Mouse (Mus musculus): ENCODE measurements at regions not wholly inside any gene's neighbourhood (a gene's known extent, or its start where the extent isn't known, plus 50 kb on each side); places are given as distances from the start of the nearest gene placed in this dataset.
"Not testable (repeated sequence)": the region's sequence is repeated elsewhere in the genome, so short reads cannot be mapped to it uniquely, and the experiment has no call there.

DNA sequence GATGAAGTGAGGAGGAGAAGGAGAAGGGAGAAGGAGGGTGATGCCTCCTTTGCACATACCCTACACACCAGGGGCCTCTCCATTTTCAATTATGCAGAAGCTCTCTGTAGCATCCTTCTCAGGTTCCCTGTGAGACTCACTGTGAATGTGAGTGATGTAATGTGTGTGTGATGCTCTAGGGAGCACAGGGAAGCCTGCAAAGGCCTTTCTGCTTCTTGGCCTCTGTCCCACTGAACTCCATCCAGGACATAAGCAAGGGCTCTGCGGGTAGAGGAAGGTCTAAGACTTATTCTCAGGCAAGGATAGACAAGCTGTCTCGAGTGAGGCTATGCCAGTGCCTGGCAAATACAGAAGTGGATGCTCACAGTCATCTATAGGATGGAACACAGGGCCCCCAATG is 73.0 kb upstream of the Slc1a3 start:
- Histone ChIP-seq H3K36me3 (ENCODE audit: control insufficient read depth, insufficient read depth, low read length) (no peaks in the 10 kb centered on the region), H3K9ac (ENCODE audit: low read depth, low read length) (no peak overlapping the region), H3K27me3 (ENCODE audit: control insufficient read depth, insufficient read depth, low read length) (no peaks in the 10 kb centered on the region), H3K4me3 (ENCODE audit: low read length) (no peak overlapping the region), H3K9me3 (ENCODE audit: control insufficient read depth, low read length) (no peaks in the 10 kb centered on the region), H3K27ac (ENCODE audit: low read depth, low read length) (no peak overlapping the region), H3K4me1 (ENCODE audit: control insufficient read depth, insufficient read depth, low read length) (0 out of 2 replicates have a peak, but pooled peaks cover 2% of the 10 kb centered on the region), H3K4me2 (replicated peaks; ENCODE audit: low read depth, low read length) (no peak overlapping the region)
- no peak for ATAC-seq (ENCODE audit: low FRiP score, low TSS enrichment)
- 88% methylated on average over 2 of the region's 2 CpGs for WGBS

DNA sequence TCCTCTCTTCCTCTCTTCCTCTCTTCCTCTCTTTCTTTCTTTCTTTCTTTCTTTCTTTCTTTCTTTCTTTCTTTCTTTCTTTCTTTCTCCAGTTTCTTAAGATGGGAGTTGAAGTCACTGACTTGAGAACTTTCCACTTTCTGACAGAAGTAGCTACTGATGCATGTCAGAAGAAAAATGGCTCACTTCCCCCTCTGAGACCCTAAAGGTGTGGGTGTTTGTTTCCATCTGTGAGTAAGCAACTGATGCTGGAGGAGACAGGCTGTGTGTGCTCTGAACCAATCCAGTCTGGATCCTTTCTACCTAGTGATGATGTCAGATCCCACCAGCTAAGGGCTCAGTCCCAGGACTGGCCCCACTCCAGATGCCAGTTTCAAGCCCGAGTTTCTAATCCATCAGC is 72.5 kb upstream of the Slc1a3 start:
- no peak overlapping the region for H3K4me2 ChIP-seq (replicated peaks; ENCODE audit: low read depth, low read length)
- H3K36me3 ChIP-seq (ENCODE audit: control insufficient read depth, insufficient read depth, low read length) = no peaks in the 10 kb centered on the region
- 64% methylated on average over 1 of the region's 1 CpGs for WGBS
- no peak overlapping the region for H3K27ac ChIP-seq (ENCODE audit: low read depth, low read length)
- ATAC-seq (ENCODE audit: low FRiP score, low TSS enrichment) = no peak
- H3K9ac ChIP-seq (ENCODE audit: low read depth, low read length) = no peak overlapping the region
- H3K27me3 ChIP-seq (ENCODE audit: control insufficient read depth, insufficient read depth, low read length) = no peaks in the 10 kb centered on the region
- no peak overlapping the region for H3K4me3 ChIP-seq (ENCODE audit: low read length)
- no peaks in the 10 kb centered on the region for H3K9me3 ChIP-seq (ENCODE audit: control insufficient read depth, low read length)
- 0 out of 2 replicates have a peak, but pooled peaks cover 2% of the 10 kb centered on the region for H3K4me1 ChIP-seq (ENCODE audit: control insufficient read depth, insufficient read depth, low read length)

GRCm38 (mm10) chr15:8782131-8782507 is 71.6 kb upstream of the Slc1a3 start:
- WGBS = 85% methylated on average over 10 of the region's 10 CpGs
- no peak for ATAC-seq (ENCODE audit: low FRiP score, low TSS enrichment)
- H3K36me3 ChIP-seq (ENCODE audit: control insufficient read depth, insufficient read depth, low read length) = no peaks in the 10 kb centered on the region
- H3K4me1 ChIP-seq (ENCODE audit: control insufficient read depth, insufficient read depth, low read length) = 0 out of 2 replicates have a peak, but pooled peaks cover 2% of the 10 kb centered on the region
- H3K27ac ChIP-seq (ENCODE audit: low read depth, low read length) = no peak overlapping the region
- H3K4me2 ChIP-seq (replicated peaks; ENCODE audit: low read depth, low read length) = no peak overlapping the region
- H3K27me3 ChIP-seq (ENCODE audit: control insufficient read depth, insufficient read depth, low read length) = no peaks in the 10 kb centered on the region
- no peak overlapping the region for H3K9ac ChIP-seq (ENCODE audit: low read depth, low read length)
- no peaks in the 10 kb centered on the region for H3K9me3 ChIP-seq (ENCODE audit: control insufficient read depth, low read length)
- no peak overlapping the region for H3K4me3 ChIP-seq (ENCODE audit: low read length)

GRCm38 (mm10) chr15:8781159-8782130 is 70.9 kb upstream of the Slc1a3 start:
- no peak overlapping the region for H3K4me2 ChIP-seq (replicated peaks; ENCODE audit: low read depth, low read length)
- H3K27ac ChIP-seq (ENCODE audit: low read depth, low read length) = no peak overlapping the region
- no peak overlapping the region for H3K4me3 ChIP-seq (ENCODE audit: low read length)
- no peak for ATAC-seq (ENCODE audit: low FRiP score, low TSS enrichment)
- 0 out of 2 replicates have a peak, but pooled peaks cover 2% of the 10 kb centered on the region for H3K4me1 ChIP-seq (ENCODE audit: control insufficient read depth, insufficient read depth, low read length)
- no peaks in the 10 kb centered on the region for H3K27me3 ChIP-seq (ENCODE audit: control insufficient read depth, insufficient read depth, low read length)
- H3K9ac ChIP-seq (ENCODE audit: low read depth, low read length) = no peak overlapping the region
- H3K9me3 ChIP-seq (ENCODE audit: control insufficient read depth, low read length) = no peaks in the 10 kb centered on the region
- H3K36me3 ChIP-seq (ENCODE audit: control insufficient read depth, insufficient read depth, low read length) = no peaks in the 10 kb centered on the region
- 87% methylated on average over 28 of the region's 28 CpGs for WGBS

- ATAC-seq (ENCODE audit: low FRiP score, low TSS enrichment) = peak; percentile 64; the same call in 1 of the 2 replicates
- 40% methylated on average over 5 of the region's 5 CpGs for WGBS
Observed at GRCm38 (mm10) chr15:8780371-8780866, 69.9 kb upstream of the Slc1a3 start.

GRCm38 (mm10) chr15:8767624-8768571 is 57.3 kb upstream of the Slc1a3 start:
- Histone ChIP-seq H3K27ac (ENCODE audit: low read depth, low read length) (no peak overlapping the region), H3K9ac (ENCODE audit: low read depth, low read length) (no peak overlapping the region), H3K4me2 (replicated peaks; ENCODE audit: low read depth, low read length) (no peak overlapping the region), H3K4me3 (ENCODE audit: low read length) (no peak overlapping the region), H3K4me1 (ENCODE audit: control insufficient read depth, insufficient read depth, low read length) (no peaks in the 10 kb centered on the region), H3K27me3 (ENCODE audit: control insufficient read depth, insufficient read depth, low read length) (no peaks in the 10 kb centered on the region), H3K9me3 (ENCODE audit: control insufficient read depth, low read length) (no peaks in the 10 kb centered on the region), H3K36me3 (ENCODE audit: control insufficient read depth, insufficient read depth, low read length) (no peaks in the 10 kb centered on the region)
- WGBS = 89% methylated on average over 16 of the region's 16 CpGs
- ATAC-seq (ENCODE audit: low FRiP score, low TSS enrichment) = no peak

More at GRCm38 (mm10) chr15:8780371-8780866, 69.9 kb upstream of the Slc1a3 start:
- no peaks in the 10 kb centered on the region for H3K27me3 ChIP-seq (ENCODE audit: control insufficient read depth, insufficient read depth, low read length)
- H3K9ac ChIP-seq (ENCODE audit: low read depth, low read length) = no peak overlapping the region
- no peaks in the 10 kb centered on the region for H3K9me3 ChIP-seq (ENCODE audit: control insufficient read depth, low read length)
- 0 out of 2 replicates have a peak, but pooled peaks cover 2% of the 10 kb centered on the region for H3K4me1 ChIP-seq (ENCODE audit: control insufficient read depth, insufficient read depth, low read length)
- H3K27ac ChIP-seq (ENCODE audit: low read depth, low read length) = no peak overlapping the region
- H3K36me3 ChIP-seq (ENCODE audit: control insufficient read depth, insufficient read depth, low read length) = no peaks in the 10 kb centered on the region
- no peak overlapping the region for H3K4me3 ChIP-seq (ENCODE audit: low read length)
- no peak overlapping the region for H3K4me2 ChIP-seq (replicated peaks; ENCODE audit: low read depth, low read length)

DNA sequence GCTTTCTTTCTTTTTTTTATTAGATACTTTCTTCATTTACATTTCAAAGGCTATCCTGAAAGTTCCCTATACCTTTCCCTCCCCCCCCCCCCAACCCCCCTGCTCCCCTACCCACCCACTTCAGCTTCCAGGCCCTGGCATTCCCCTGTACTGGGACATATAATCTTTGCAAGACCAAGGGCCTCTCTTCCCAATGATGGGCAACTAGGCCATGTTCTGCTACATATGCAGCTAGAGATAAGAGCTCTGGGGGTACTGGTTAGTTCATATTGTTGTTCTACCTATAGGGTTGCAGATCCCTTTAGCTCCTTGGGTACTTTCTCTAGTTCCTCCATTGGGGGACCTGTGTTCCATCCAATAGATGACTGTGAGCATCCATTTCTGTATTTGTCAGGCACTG is 55.6 kb upstream of the Slc1a3 start:
- H3K4me3 ChIP-seq (ENCODE audit: low read length); ATAC-seq (ENCODE audit: low FRiP score, low TSS enrichment); H3K9ac ChIP-seq (ENCODE audit: low read depth, low read length); H3K4me1 ChIP-seq (ENCODE audit: control insufficient read depth, insufficient read depth, low read length); H3K36me3 ChIP-seq (ENCODE audit: control insufficient read depth, insufficient read depth, low read length); H3K27ac ChIP-seq (ENCODE audit: low read depth, low read length); H3K4me2 ChIP-seq (replicated peaks; ENCODE audit: low read depth, low read length); H3K9me3 ChIP-seq (ENCODE audit: control insufficient read depth, low read length); H3K27me3 ChIP-seq (ENCODE audit: control insufficient read depth, insufficient read depth, low read length): not testable (repeated sequence)

DNA sequence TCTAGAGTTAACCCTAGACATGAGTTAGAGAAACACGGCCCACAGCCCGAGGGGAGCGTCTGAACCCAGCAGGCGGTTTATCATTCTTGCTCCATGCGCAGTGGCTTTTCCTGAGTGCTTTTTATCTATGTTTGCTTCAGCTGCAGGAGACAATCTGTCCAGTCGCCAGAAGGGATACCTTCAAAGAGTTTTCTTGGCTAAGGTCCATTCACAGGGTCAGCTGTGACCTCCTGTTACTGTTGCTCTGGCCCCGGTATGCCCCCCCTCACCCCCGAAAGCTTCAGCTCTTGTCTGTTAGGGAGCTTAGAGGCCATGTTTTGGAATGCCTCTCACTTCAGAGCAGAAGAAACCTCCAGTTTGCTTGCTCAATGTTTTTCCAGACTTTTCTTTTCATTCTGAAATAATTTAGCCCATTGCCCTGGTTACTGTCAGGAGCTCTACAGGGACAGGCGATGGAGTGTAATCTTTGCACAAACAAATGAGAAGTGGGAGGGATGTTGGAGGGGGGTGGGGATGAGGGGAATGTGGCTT is 51.2 kb upstream of the Slc1a3 start:
- ATAC-seq (ENCODE audit: low FRiP score, low TSS enrichment) = peak; percentile 57; the same call in 1 of the 2 replicates
- H3K36me3 ChIP-seq (ENCODE audit: control insufficient read depth, insufficient read depth, low read length) = no peaks in the 10 kb centered on the region
- H3K27me3 ChIP-seq (ENCODE audit: control insufficient read depth, insufficient read depth, low read length) = no peaks in the 10 kb centered on the region
- H3K27ac ChIP-seq (ENCODE audit: low read depth, low read length) = no peak overlapping the region
- H3K4me3 ChIP-seq (ENCODE audit: low read length) = no peak overlapping the region
- H3K9ac ChIP-seq (ENCODE audit: low read depth, low read length) = no peak overlapping the region
- H3K4me1 ChIP-seq (ENCODE audit: control insufficient read depth, insufficient read depth, low read length) = no peaks in the 10 kb centered on the region
- peak overlapping the region; percentile 2; the same call in 1 of the 2 replicates for H3K4me2 ChIP-seq (replicated peaks; ENCODE audit: low read depth, low read length)
- H3K9me3 ChIP-seq (ENCODE audit: control insufficient read depth, low read length) = no peaks in the 10 kb centered on the region
- 32% methylated on average over 9 of the region's 9 CpGs for WGBS
